Mouse (Mus musculus) gastrocnemius, postnatal 10 days (tissue): Measurements from ENCODE around the gene Pnkd. TPM values are rescaled to one million over a fixed set of nuclear protein-coding genes. Genes with fewer than 3 reads are reported as not detected.
"Not testable (repeated sequence)": the region's sequence is repeated elsewhere in the genome, so short reads cannot be mapped to it uniquely, and the experiment has no call there.

Source experiments
- DNase-seq: peaks from one replicate; pipeline ENCODE4 v3.0.0; 2021; ENCODE audit warnings: mixed read lengths
- total RNA-seq, 2 experiments: library from RNA; stranded (reverse); gene quantifications; 2 replicates each; pipeline ENCODE4 v1.2.3; 2021

The Pnkd gene
- total RNA-seq, 2 experiments from 2014 or later, result 69.7 to 70.5 TPM

DNA sequence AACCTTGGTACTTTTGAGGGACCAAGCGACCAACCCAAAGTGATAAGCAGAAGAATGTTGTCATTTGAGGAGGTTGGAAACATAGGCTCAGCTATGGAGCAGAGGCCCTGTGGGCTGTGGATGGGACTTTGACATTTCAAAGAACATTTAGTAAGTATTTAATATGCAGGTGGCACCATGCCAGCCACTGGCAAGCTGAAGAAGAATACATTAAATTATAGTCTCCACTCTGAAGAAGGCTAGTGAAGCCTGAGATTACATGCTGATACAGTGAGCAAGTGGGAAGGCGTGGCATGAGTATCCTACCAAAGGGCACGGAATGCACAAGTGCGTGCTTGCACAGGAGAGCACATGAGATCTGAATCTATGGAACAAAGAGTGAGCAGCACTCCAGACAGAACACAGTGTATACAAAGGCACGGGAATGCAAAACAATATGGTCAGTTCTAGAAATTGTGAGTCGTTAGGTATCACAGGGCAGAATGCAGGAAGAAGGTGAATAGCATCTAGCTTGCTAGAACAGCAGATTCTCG lies 45.2 kb downstream of the Pnkd start:
- DNase-seq, result no peak

GRCm38 (mm10) chr1:74331046-74331681 lies 46.4 kb downstream of the Pnkd start:
- DNase-seq, result no peak

DNA sequence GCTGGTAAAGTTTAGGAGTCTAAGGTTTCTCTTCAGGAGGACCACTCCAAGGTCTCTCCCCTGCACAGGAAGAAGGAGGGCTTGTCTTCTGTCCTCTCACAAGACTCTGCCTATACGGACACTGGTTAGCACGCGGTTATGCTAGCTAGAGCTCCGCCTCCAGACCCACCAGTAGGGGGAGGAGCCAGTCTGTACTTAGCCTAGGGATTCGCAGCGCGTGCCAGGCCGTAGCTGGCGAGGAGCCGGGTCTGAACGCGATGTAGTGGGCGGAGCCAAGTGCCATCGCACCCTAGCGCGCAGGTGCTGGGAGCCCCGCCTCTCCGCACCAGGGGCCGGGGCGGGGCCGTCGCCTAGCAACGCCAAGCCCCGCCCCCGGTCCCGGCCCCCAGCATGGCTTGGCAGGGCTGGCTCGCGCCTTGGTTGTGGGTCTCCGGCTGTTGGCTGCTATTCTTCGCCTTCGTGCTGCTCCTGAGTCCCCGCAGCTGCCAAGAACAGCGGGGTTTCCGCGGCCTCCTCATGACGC lies 47.6 kb downstream of the Pnkd start:
- peak; percentile 90 for DNase-seq

DNA sequence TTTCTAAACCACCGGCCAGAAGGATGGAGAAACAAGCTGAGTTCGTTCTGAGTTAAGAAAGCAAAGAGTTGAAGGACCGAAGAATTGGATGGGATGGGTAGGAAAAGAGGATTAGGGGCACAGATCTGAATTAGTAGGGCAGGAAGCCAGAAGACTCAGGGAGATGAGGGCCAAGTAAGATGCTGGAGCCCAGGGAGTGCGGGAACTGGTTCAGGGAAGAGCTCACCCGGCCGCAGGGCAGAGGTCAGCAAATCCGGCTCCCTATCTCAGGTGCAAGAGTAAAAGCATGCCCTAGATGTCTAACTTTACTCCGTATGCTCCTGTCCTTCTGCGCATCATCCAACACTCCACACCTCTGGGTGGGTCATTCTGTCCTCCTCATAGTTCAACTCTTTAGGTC lies 48.2 kb downstream of the Pnkd start:
- no peak for DNase-seq

DNA sequence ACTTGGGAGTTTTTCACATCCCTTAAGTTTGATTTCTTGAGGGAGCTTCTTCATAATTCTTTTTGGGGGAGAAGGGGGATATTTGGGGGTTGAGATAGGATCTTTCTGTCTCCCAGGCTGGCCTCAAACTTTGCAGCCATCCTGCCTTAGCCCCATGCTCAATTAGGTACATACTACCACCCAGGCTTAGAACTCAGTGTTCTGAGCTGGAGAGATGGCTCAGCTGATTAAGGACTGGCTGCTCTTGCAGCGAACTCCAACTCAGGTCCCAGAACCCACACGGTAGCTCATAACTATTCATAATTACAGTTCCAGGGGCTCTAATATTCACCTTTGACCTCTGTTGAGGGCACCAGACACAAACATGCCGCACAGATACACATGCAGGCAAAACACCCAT lies 49.9 kb downstream of the Pnkd start:
- no peak for DNase-seq

DNA sequence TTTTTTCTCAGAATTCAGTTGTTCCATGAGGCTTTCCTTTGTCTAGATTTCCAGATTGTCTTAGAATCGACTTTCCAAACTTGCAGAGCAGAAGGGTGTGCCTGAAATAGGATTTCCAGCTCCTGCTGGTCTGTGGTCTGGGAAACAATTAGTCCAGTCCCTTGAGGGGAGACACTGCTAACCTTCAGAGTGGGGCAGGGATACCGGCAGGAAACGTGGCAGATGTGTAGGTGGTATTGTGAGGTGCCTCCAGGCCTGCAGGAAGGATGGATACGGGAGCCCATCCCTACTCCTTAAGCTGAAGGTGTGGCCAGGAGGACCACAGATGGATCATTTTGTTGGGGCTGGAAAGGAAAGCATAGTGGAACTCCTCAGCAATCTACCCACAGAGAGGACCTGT lies 50.3 kb downstream of the Pnkd start:
- DNase-seq, result no peak

DNA sequence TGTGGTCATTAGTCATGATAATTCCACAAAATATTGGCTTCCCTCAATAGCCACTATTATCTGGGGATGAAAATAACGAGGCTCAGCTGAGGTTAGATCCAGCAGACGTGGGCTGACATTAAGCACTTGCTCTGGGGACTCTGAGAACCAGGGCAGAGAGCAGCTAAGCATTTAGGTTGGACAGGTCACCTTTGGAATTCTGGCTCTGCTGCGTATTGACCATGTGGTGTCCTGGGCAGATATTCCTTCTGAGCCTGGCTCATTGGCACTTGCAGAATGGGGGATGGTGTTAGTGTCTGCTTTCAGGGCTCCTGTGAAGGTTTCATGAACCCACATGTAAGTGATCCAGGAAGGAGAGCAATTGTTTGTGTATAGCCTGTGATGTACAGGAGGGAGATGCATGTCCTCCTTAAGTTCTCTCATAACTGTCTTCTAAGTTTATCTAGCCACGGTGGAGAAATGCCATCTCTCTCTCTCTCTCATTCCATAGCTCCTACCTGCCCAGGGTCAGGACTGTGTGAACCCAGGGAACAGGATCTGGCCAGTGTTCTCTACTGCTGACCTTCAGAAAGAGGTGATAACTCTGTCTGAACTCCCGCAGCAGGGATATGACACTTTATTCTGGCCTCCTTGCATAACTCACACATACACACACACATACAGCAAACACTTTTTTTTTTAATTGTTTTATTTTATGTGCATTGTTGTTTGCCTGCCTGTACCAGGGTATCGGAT lies 50.9 kb downstream of the Pnkd start:
- DNase-seq, result no peak

GRCm38 (mm10) chr1:74337241-74337771 lies 52.6 kb downstream of the Pnkd start:
- DNase-seq, result no peak

DNA sequence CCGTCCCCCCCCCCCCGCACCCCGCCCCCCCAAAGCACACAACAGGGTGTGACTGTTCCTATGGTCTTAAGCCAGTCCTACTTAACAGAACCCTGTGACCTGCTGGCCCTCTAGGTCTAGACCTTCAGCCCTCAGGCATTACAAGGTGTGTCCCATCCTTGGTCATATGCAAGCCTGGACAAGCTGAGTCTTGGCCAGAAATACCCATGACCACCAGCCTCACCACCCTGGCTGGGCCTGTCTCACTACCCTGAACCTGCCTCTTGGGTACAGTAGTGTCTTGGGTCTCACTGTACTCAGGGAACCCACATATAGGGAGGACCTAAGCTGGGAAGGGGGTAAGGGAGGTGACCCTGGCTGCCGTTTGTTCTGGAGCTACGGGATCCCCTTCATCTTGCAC lies 53.3 kb downstream of the Pnkd start:
- DNase-seq, result no peak

DNA sequence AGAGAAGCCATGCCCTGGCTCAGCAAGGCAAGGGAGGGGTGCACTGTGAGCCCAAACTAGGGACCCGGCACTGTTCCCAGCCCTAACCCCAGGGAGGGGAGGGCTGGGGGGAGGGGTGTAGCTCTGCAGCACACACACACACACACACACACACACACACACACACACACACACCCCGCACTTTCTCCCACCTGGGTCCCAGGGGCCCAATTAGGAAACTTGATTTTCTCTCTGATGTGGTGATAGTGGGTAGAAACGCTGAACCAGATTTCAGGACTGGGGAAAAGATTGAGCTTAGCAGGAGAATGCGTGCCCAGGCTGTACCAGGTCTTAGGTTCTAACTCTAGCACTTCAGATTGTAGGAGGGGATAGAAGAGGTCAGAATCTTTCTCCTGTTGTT lies 53.9 kb downstream of the Pnkd start:
- DNase-seq, result no peak

- DNase-seq, result no peak
Measured at GRCm38 (mm10) chr1:74339917-74340316, 55.2 kb downstream of the Pnkd start.

GRCm38 (mm10) chr1:74340361-74340764 lies 55.6 kb downstream of the Pnkd start:
- DNase-seq, result peak; percentile 64

GRCm38 (mm10) chr1:74340992-74341391 lies 56.3 kb downstream of the Pnkd start:
- DNase-seq, result not testable (repeated sequence)

DNA sequence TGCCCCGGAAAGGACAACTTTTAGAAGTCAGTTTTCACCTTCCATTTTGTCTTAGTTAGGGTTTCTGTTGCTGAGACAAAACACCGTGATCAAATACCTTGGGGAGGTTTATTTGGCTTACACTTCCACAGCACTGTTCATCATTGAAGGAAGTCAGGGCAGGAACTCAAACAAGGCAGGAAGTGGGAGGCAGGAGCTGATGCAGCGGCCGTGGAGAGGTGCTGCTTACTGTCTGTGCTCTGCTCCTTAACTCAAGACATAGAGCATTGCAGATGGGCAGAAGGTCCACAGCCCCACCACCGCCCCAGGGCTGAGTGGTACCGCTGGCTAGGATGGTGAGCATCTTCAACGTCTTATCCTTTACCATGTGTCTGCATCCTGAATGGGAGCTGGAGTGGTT lies 57.2 kb downstream of the Pnkd start:
- no peak for DNase-seq

DNA sequence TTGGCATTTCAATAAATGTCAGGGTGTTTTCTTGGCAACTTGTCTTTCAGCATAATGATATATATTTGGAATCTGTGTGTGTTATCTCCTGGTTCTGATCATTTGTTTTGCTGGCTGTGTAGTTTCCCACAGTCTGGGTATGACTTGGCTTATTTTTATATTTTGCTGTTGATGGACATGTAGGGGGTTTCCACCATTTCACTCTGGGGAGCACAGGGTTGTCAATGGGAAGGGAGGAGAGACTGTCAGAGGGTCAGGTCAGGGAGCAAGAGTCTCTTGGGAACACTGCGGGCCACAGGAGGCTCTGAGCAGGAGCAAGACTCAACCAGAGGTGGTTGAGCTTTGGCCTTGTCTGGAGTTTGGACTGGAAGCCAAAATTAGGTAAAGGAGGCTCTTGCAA lies 57.6 kb downstream of the Pnkd start:
- no peak for DNase-seq

- DNase-seq, result no peak
Measured at GRCm38 (mm10) chr1:74343161-74343560, 58.4 kb downstream of the Pnkd start.

DNA sequence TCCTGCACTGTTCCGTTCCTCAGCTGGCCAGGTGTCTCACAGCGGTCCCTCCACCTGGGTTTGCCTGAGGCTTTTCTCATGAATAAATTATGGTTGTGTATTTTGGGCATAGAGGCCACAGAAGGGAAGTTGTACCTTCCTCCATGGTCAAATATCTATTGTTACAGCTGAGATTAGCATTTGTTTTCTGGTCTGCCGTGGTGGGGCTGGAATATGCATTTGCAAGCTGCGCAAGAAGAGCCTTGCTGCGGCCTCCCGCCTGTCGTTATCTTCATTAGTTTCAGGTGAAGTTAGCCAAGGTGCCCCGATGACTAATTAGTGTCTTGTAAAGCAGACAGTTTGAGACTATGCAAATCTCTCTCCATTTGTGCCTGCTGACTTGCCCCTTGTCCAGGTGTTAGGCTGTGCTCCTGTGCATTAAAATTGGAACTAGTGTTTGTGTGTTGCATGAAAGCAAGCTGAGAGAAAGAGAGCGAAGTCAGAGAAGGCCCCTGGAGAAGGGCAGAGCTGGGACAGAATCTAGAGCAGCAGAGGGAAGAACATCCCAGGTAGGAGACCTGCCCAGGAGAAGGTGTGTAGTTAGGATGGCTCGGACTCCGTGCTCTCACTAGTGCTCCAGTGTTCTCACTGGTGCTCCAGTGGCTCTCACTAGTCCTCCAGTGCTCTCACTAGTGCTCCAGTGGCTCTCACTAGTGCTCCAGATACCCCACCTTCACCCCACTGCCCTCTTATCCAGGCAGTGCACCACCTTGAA lies 59.6 kb downstream of the Pnkd start:
- no peak for DNase-seq

GRCm38 (mm10) chr1:74351185-74351769 lies 66.5 kb downstream of the Pnkd start:
- no peak for DNase-seq

GRCm38 (mm10) chr1:74352532-74353096 lies 67.9 kb downstream of the Pnkd start:
- no peak for DNase-seq

DNA sequence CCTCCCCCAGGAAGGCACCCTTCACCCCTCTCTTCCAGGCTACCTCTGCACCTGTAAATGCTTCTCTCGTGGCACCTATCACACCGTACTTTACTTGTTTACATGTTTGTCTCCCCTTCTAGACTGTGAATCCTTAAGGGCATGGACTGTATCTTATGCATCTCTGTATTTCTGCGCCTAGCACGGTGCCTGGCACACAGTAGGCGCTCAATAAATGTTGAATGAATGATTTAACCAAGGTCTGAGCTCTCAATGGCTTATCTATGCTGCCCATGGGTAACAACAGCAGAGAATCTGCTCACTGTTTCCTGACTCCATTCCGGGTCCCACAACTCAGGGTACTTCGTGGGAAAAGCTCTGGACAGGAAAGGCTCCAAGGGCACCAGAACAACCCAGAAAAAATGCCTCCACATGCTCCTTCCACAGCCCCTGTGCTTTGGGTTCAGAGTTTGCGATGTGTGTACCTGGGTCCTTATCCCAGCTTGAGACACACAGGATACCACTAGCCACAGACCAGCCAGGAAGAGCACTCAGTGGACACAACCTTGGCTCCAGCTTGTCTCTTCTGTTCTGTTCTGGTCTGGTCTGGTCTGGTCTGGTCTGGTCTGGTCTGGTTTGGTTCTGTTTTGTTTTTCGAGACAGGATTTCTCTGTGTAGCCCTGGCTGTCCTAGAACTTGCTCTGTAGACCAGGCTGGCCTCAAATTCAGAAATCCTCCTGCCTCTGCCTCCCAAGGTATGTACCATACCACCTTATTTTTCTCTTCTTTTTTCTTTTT lies 68.9 kb downstream of the Pnkd start:
- DNase-seq, result no peak

GRCm38 (mm10) chr1:74357531-74357930 lies 72.8 kb downstream of the Pnkd start:
- DNase-seq, result no peak
